Mouse (Mus musculus): Measurements from ENCODE around the gene Tcaf2. TPM values are rescaled to one million over a fixed set of nuclear protein-coding genes. Genes with fewer than 3 reads are reported as not detected.
A peak's percentile ranks its signal among the peaks of the same experiment; 100 is the strongest.

The Tcaf2 gene
- polyA plus RNA-seq (2016; fragmentation: Nextera tagmentation; extraction: Ambion mirVana), result 3.0 and 3.1 TPM in 2 replicates

GRCm38 (mm10) chr6:42644912-42645549 is at the start of gene Tcaf2:
Gene Tcaf2 (minus strand): TSS chr6:42645254.
- Histone ChIP-seq H3K27ac (ENCODE audit: poor library complexity, severe bottlenecking) (no peak within 1 kb of the TSS), H3K9ac (0 out of 2 replicates have a peak within 1 kb of the TSS, but pooled peaks have one; percentile 34)

DNA sequence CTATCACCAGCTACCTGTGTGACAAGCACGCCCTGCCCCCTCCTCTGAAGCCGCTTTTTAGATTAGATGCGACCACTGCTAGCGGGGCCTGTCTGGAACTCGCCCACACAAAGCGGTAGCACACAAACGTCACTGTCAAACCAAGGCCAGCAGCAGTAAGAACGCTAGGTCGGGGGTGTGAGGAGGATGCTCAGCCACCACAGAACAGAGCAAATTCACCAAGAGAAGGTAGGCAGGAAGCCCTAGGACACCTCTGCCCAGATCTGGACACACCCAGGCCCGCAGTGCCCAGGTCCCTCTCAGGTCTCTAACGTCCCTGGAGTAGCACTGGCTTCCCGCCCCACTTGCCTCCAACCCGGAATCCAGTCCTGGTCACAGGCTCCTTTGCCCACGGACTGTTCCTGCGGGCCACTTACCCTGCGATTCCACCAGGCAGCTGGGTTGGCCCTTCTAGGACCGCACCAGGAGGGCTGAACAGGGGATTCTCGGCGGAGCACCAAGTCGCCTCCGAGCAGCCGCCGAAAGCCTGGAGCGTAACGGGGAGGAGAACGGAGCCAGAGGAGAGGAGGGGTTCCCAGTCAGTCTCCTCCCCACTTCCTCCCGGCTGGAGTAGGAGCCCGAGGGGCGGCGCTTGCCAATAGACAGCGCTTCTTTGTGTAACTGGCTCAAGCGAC is 47.6 kb upstream of the Tcaf2 start:
- peak overlapping the region; percentile 80 for H3K4me2 ChIP-seq

More at GRCm38 (mm10) chr6:42644912-42645549, at the start of gene Tcaf2:
- under 1% methylated on average over 23 of the region's 23 CpGs for WGBS
- H3K27me3 ChIP-seq (replicated peaks), result no peaks in the 10 kb centered on the region
- peak within 1 kb of the TSS; percentile 69 for H3K4me2 ChIP-seq
- H3K9me3 ChIP-seq (replicated peaks), result no peaks in the 10 kb centered on the region
- H3K36me3 ChIP-seq, result no peaks in the 10 kb centered on the region
- peak; percentile 96 for ATAC-seq (ENCODE audit: insufficient number of reproducible peaks, low FRiP score)
- peak within 1 kb of the TSS; percentile 47 for H3K4me3 ChIP-seq
- 0 out of 2 replicates have a peak, but pooled peaks cover 2% of the 10 kb centered on the region for H3K4me1 ChIP-seq (replicated peaks)

GRCm38 (mm10) chr6:42692154-42692516 is 47.1 kb upstream of the Tcaf2 start:
- Histone ChIP-seq H3K9ac (peak overlapping the region; percentile 92), H3K4me3 (peak overlapping the region; percentile 85), H3K27me3 (replicated peaks) (no peaks in the 10 kb centered on the region), H3K27ac (ENCODE audit: poor library complexity, severe bottlenecking) (peak overlapping the region; percentile 95), H3K4me2 (peak overlapping the region; percentile 80), H3K36me3 (peaks cover 12% of the 10 kb centered on the region), H3K9me3 (replicated peaks) (no peaks in the 10 kb centered on the region), H3K4me1 (replicated peaks) (peaks cover 7% of the 10 kb centered on the region; the same call in 1 of the 2 replicates)
- 0% methylated on average over 10 of the region's 10 CpGs for WGBS
- peak; percentile 90 for ATAC-seq (ENCODE audit: insufficient number of reproducible peaks, low FRiP score)

More for the DNA sequence above, 47.6 kb upstream of the Tcaf2 start:
- Histone ChIP-seq H3K36me3 (peaks cover 11% of the 10 kb centered on the region), H3K9me3 (replicated peaks) (no peaks in the 10 kb centered on the region), H3K4me3 (peak overlapping the region; percentile 85), H3K4me1 (replicated peaks) (peaks cover 7% of the 10 kb centered on the region; the same call in 1 of the 2 replicates), H3K27me3 (replicated peaks) (no peaks in the 10 kb centered on the region), H3K9ac (peak overlapping the region; percentile 92), H3K27ac (ENCODE audit: poor library complexity, severe bottlenecking) (peak overlapping the region; percentile 95)
- peak; percentile 90 for ATAC-seq (ENCODE audit: insufficient number of reproducible peaks, low FRiP score)
- WGBS, result under 1% methylated on average over 32 of the region's 32 CpGs

DNA sequence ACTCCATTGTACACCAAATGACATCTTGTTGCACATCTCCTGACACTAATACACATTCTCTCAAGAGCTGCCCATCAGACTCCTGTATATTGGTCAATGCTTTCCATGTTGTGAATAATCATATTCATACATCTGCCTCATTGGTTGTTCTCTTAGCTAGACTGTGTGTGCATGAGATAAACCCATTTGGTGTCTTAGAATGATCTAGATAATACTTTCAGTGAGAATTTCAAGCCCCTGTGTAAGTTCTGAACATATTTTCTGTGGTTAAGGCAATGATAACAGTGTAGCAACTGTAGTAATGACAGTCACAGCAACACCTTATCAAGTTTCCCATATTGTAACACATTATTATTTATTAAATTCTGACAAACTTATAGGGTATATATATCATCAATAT is 44.7 kb upstream of the Tcaf2 start:
- Histone ChIP-seq H3K27ac (ENCODE audit: poor library complexity, severe bottlenecking) (no peak overlapping the region), H3K4me1 (replicated peaks) (peaks cover 7% of the 10 kb centered on the region; the same call in 1 of the 2 replicates), H3K9ac (no peak overlapping the region), H3K27me3 (replicated peaks) (no peaks in the 10 kb centered on the region), H3K36me3 (peaks cover 27% of the 10 kb centered on the region), H3K4me2 (no peak overlapping the region), H3K4me3 (no peak overlapping the region), H3K9me3 (replicated peaks) (no peaks in the 10 kb centered on the region)
- no peak for ATAC-seq (ENCODE audit: insufficient number of reproducible peaks, low FRiP score)

GRCm38 (mm10) chr6:42687907-42688306 is 42.9 kb upstream of the Tcaf2 start:
- no peaks in the 10 kb centered on the region for H3K9me3 ChIP-seq (replicated peaks)
- H3K36me3 ChIP-seq, result peaks cover 31% of the 10 kb centered on the region
- H3K4me3 ChIP-seq, result no peak overlapping the region
- no peak overlapping the region for H3K4me2 ChIP-seq
- H3K9ac ChIP-seq, result no peak overlapping the region
- H3K27ac ChIP-seq (ENCODE audit: poor library complexity, severe bottlenecking), result no peak overlapping the region
- 89% methylated on average over 5 of the region's 5 CpGs for WGBS
- no peak for ATAC-seq (ENCODE audit: insufficient number of reproducible peaks, low FRiP score)
- peaks cover 7% of the 10 kb centered on the region; the same call in 1 of the 2 replicates for H3K4me1 ChIP-seq (replicated peaks)
- H3K27me3 ChIP-seq (replicated peaks), result no peaks in the 10 kb centered on the region

DNA sequence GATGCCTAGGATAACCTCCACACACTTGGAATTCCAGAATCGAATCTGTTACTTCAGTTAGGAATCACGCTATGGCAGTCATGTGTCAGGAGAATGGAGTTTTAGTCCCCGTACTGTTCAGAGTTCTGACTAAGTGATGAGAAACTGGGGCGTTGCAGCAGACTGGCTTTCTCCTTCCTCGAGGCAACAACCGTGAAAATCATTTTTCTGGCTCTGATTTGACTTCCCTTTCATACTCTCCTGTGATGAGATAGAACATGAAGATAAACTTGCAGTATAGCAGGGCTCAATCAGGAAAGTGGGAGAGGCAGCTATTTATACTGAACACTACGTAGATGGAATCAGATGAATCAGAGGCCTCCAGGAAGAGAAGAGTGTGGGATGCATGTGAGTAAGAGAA is 35.0 kb upstream of the Tcaf2 start:
- no peak overlapping the region for H3K9ac ChIP-seq
- H3K4me2 ChIP-seq, result no peak overlapping the region
- H3K4me1 ChIP-seq (replicated peaks), result no peaks in the 10 kb centered on the region
- ATAC-seq (ENCODE audit: insufficient number of reproducible peaks, low FRiP score), result no peak
- no peak overlapping the region for H3K4me3 ChIP-seq
- peaks cover 54% of the 10 kb centered on the region for H3K36me3 ChIP-seq
- H3K27me3 ChIP-seq (replicated peaks), result no peaks in the 10 kb centered on the region
- 83% methylated on average over 7 of the region's 7 CpGs for WGBS
- no peak overlapping the region for H3K27ac ChIP-seq (ENCODE audit: poor library complexity, severe bottlenecking)
- H3K9me3 ChIP-seq (replicated peaks), result no peaks in the 10 kb centered on the region

DNA sequence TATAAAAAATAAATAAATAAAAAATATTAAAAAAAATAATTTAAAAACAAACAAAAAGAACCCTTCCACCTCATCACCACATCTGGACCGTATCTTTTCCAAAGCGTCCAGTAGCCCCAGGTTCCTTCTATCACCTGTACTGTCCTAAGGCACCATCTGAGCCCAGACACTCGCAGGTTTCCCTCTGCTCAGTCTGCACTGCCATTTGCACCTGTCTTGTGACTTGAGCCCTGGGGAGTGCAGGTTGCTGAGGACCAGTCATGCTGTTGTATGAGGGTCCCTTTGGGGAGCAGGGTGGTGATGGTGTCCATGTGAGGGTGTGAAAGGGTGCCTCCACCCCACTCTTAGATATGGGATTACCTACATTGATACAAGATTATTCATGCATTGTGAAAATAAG is 31.0 kb upstream of the Tcaf2 start:
- Histone ChIP-seq H3K36me3 (peaks cover 79% of the 10 kb centered on the region), H3K27me3 (replicated peaks) (no peaks in the 10 kb centered on the region), H3K27ac (ENCODE audit: poor library complexity, severe bottlenecking) (no peak overlapping the region), H3K4me2 (no peak overlapping the region), H3K4me3 (no peak overlapping the region), H3K9me3 (replicated peaks) (no peaks in the 10 kb centered on the region), H3K9ac (no peak overlapping the region), H3K4me1 (replicated peaks) (no peaks in the 10 kb centered on the region)
- no peak for ATAC-seq (ENCODE audit: insufficient number of reproducible peaks, low FRiP score)
- 88% methylated on average over 3 of the region's 3 CpGs for WGBS

GRCm38 (mm10) chr6:42671767-42672166 is 26.7 kb upstream of the Tcaf2 start:
- 66% methylated on average over 1 of the region's 1 CpGs for WGBS
- Histone ChIP-seq H3K36me3 (peaks cover 60% of the 10 kb centered on the region), H3K9me3 (replicated peaks) (no peaks in the 10 kb centered on the region), H3K4me2 (no peak overlapping the region), H3K4me1 (replicated peaks) (no peaks in the 10 kb centered on the region), H3K27ac (ENCODE audit: poor library complexity, severe bottlenecking) (no peak overlapping the region), H3K9ac (no peak overlapping the region), H3K4me3 (no peak overlapping the region), H3K27me3 (replicated peaks) (no peaks in the 10 kb centered on the region)
- ATAC-seq (ENCODE audit: insufficient number of reproducible peaks, low FRiP score), result no peak

DNA sequence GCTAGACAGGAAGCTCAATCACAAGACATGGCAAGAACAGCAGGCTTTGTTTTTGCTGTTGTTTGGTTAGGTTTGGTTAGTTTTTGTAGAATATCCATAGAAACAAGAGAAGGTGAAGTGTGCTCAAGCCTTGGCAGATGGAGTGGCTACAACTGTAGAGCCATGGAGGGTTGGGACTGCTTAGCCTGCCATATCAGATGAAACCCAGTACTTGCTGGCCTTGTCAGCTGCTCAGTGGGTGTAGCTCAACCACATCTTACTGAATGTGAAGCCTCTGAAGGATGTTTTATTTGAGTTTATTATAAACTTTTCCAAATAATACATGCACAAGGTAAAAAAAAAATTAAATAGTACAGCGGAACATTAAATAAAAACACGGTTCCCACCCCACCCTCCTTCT is 22.7 kb upstream of the Tcaf2 start:
- no peak overlapping the region for H3K4me3 ChIP-seq
- H3K4me2 ChIP-seq, result no peak overlapping the region
- peaks cover 19% of the 10 kb centered on the region for H3K36me3 ChIP-seq
- no peak overlapping the region for H3K27ac ChIP-seq (ENCODE audit: poor library complexity, severe bottlenecking)
- ATAC-seq (ENCODE audit: insufficient number of reproducible peaks, low FRiP score), result no peak
- 90% methylated on average over 2 of the region's 2 CpGs for WGBS
- H3K9ac ChIP-seq, result no peak overlapping the region
- H3K9me3 ChIP-seq (replicated peaks), result no peaks in the 10 kb centered on the region
- H3K4me1 ChIP-seq (replicated peaks), result no peaks in the 10 kb centered on the region
- no peaks in the 10 kb centered on the region for H3K27me3 ChIP-seq (replicated peaks)

GRCm38 (mm10) chr6:42661739-42662138 is 16.7 kb upstream of the Tcaf2 start:
- no peak for ATAC-seq (ENCODE audit: insufficient number of reproducible peaks, low FRiP score)
- WGBS, result 55% methylated on average over 2 of the region's 2 CpGs

GRCm38 (mm10) chr6:42634393-42634792 is 10.7 kb downstream of the Tcaf2 start:
- no peak overlapping the region for H3K4me3 ChIP-seq
- H3K27ac ChIP-seq (ENCODE audit: poor library complexity, severe bottlenecking), result no peak overlapping the region
- no peaks in the 10 kb centered on the region for H3K4me1 ChIP-seq (replicated peaks)
- H3K9ac ChIP-seq, result no peak overlapping the region
- H3K4me2 ChIP-seq, result no peak overlapping the region
- H3K9me3 ChIP-seq (replicated peaks), result no peaks in the 10 kb centered on the region
- no peaks in the 10 kb centered on the region for H3K27me3 ChIP-seq (replicated peaks)
- H3K36me3 ChIP-seq, result no peaks in the 10 kb centered on the region
- no peak for ATAC-seq (ENCODE audit: insufficient number of reproducible peaks, low FRiP score)
- WGBS, result 68% methylated on average over 5 of the region's 5 CpGs

More at GRCm38 (mm10) chr6:42661739-42662138, 16.7 kb upstream of the Tcaf2 start:
- Histone ChIP-seq H3K4me1 (replicated peaks) (no peaks in the 10 kb centered on the region), H3K4me3 (no peak overlapping the region), H3K36me3 (no peaks in the 10 kb centered on the region), H3K27me3 (replicated peaks) (no peaks in the 10 kb centered on the region), H3K27ac (ENCODE audit: poor library complexity, severe bottlenecking) (no peak overlapping the region), H3K9ac (no peak overlapping the region), H3K9me3 (replicated peaks) (no peaks in the 10 kb centered on the region), H3K4me2 (no peak overlapping the region)

Measured in heart, embryonic 12.5 days (tissue).